Mouse (Mus musculus) liver, postnatal 0 days (tissue): ENCODE measurements around the gene Leng9. TPM values are rescaled to one million over a fixed set of nuclear protein-coding genes. Genes with fewer than 3 reads are reported as not detected.

Source experiments
- ATAC-seq: fragments of 200-750 bp; cut with Nextera tagmentation; 2 replicates; pipeline ENCODE4 v1.8.0; 2017; ENCODE audit warnings: mild to moderate bottlenecking, moderate library complexity
- DNase-seq: peaks from one replicate; pipeline ENCODE4 v3.0.0-alpha.2; 2016
- H3K27ac ChIP-seq: fragments of 300-500 bp; sonication (generic); 2 replicates; pipeline ENCODE4 v1.5.1; 2014; ENCODE audit warnings: antibody characterized with exemption, moderate library complexity, mild to moderate bottlenecking, low read depth
- H3K27me3 ChIP-seq: fragments of 300-500 bp; sonication (generic); 2 replicates; pipeline ENCODE4 v1.6.1; 2014; ENCODE audit warnings: low read length, control low read depth, mixed read lengths; ENCODE audit not compliant: insufficient read depth
- H3K36me3 ChIP-seq: fragments of 300-500 bp; sonication (generic); replicated peaks from 2 replicates; pipeline ENCODE4 v1.6.1; 2014; ENCODE audit warnings: mild to moderate bottlenecking, control low read depth, low read length, moderate library complexity, mixed read lengths; ENCODE audit not compliant: insufficient read depth
- H3K4me1 ChIP-seq: fragments of 300-500 bp; sonication (generic); 2 replicates; pipeline ENCODE4 v1.6.1; 2014; ENCODE audit warnings: antibody characterized with exemption, mild to moderate bottlenecking, control low read depth; ENCODE audit not compliant: insufficient read depth
- H3K4me2 ChIP-seq: fragments of 300-500 bp; sonication (generic); 2 replicates; pipeline ENCODE4 v1.6.1; 2014; ENCODE audit warnings: low read depth, mild to moderate bottlenecking, low read length, moderate library complexity, mixed read lengths
- H3K4me3 ChIP-seq: fragments of 300-500 bp; sonication (generic); 2 replicates; pipeline ENCODE4 v1.5.1; 2014; ENCODE audit warnings: low read depth, low read length
- H3K9ac ChIP-seq: fragments of 300-500 bp; sonication (generic); replicated peaks from 2 replicates; pipeline ENCODE4 v1.6.1; 2014; ENCODE audit warnings: mild to moderate bottlenecking, moderate library complexity
- H3K9me3 ChIP-seq: fragments of 300-500 bp; sonication (generic); 2 replicates; pipeline ENCODE4 v1.6.1; 2016; ENCODE audit warnings: mild to moderate bottlenecking, control low read depth, low read length, mixed read lengths
- CTCF ChIP-seq: sonication (generic); IDR thresholded peaks from 2 replicates; pipeline ENCODE4 v1.5.1; 2016; ENCODE audit warnings: antibody characterized with exemption, low read depth
- EP300 ChIP-seq: IDR thresholded peaks from 2 replicates; pipeline ENCODE4 v1.6.1; 2016; ENCODE audit warnings: antibody characterized with exemption, low read depth, mild to moderate bottlenecking
- WGBS: fragments of 180-500 bp; shearing (Covaris S2); extraction: QIAGEN DNeasy Blood & Tissue Kit; methylation state at CpG from one replicate; pipeline ENCODE4 v1.1.7; 2014; ENCODE audit not compliant: insufficient replicate concordance; 5-methylcytosine and 5-hydroxymethylcytosine counted together
- polyA plus RNA-seq: library from polyadenylated mRNA; unstranded; fragments of >200 nt; fragmentation: Nextera tagmentation; extraction: Ambion mirVana; gene quantifications from 2 replicates; pipeline ENCODE4 v1.2.1, GENCODE M21; 2015

Gene Leng9
- polyA plus RNA-seq, 1 experiment from 2014 or later = 2.8 TPM

DNA sequence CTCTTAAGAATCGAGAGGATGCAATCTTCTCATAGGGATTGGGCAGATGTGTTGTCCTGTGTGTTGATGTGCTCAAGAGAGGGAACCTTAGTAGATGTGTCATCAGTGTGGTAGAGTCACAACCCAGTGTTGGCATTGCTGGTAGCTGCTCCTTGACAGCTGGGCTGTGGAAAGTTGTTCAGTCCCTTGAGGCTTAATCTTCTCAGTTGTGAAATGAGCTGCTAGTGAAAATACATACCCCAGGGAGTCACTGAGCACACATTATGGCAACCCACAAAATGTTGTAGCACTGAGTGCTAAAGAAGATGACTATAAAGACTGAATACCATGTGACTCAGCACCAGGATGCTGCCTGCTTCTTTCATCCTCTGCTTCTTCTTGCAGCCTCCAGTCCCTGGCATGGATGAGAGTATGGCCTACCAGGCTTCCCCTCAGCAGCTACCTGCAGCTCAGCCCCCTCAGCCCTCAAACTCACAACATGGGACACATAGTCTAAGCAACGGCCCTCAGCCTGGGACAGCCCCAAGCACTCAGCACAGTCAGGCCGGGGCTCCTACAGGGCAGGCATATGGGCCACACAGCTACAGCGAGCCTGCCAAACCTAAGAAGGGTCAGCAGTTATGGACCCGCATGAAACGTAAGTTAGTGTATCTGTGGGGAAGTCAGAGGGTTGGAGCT is 8.4 kb downstream of the Leng9 start:
- H3K27ac ChIP-seq = no peak overlapping the region
- no peak for ATAC-seq
- H3K4me1 ChIP-seq = peaks cover 10% of the 10 kb centered on the region
- H3K9ac ChIP-seq = no peak overlapping the region
- peaks cover 90% of the 10 kb centered on the region for H3K36me3 ChIP-seq
- no peaks in the 10 kb centered on the region for H3K27me3 ChIP-seq
- no peaks in the 10 kb centered on the region for H3K9me3 ChIP-seq
- no peak for TF ChIP-seq CTCF
- no peak for TF ChIP-seq EP300
- 88% methylated on average over 6 of the region's 6 CpGs for WGBS
- H3K4me3 ChIP-seq = no peak overlapping the region
- peak; percentile 11 for DNase-seq
- H3K4me2 ChIP-seq = no peak overlapping the region

DNA sequence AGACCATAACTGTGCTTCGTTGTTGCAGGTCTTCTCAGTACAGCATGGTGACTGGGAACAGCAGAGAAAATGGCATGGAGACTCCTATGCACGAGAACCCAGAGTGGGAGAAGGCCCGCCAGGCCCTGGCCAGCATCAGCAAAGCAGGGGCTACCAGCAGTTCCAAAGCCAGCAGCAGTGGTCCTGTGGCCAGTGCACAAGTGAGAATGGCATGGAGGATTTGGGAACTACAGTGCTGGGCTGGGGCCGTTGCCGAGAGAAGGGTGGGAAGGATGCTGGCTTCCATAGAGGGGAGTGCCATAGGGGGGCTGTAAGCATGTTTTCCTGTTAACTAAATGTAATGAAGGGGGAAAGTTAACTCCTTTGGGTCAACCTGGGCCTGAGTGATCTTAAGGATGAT is 10.8 kb downstream of the Leng9 start:
- Histone ChIP-seq H3K4me3 (no peak overlapping the region), H3K27ac (no peak overlapping the region), H3K4me1 (peaks cover 13% of the 10 kb centered on the region), H3K27me3 (no peaks in the 10 kb centered on the region), H3K4me2 (no peak overlapping the region), H3K9me3 (no peaks in the 10 kb centered on the region), H3K9ac (no peak overlapping the region), H3K36me3 (peaks cover 66% of the 10 kb centered on the region)
- 92% methylated on average over 5 of the region's 5 CpGs for WGBS
- DNase-seq = peak; percentile 10
- TF ChIP-seq EP300 (no peak), CTCF (no peak)
- no peak for ATAC-seq

DNA sequence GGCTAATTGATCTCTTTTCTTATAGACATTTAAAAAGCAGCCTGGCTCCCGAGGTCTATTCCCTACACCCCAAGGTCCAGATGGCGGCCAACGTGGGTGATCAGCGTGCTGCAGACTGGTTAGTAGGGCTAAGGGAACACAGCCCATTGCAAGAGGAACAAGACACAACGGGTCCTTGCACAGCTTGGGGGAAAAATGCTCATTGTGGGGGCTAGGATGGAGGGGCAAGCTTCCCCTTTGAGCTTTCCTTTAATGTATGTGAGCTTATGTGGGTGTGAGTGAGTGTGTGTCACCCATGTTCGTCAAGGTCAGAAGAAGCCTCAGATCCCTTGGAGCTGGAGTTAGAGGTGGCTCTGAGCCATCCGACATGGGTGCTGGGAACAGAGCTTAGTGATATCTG is 11.5 kb downstream of the Leng9 start:
- Histone ChIP-seq H3K9me3 (no peaks in the 10 kb centered on the region), H3K36me3 (peaks cover 59% of the 10 kb centered on the region), H3K4me3 (no peak overlapping the region), H3K4me2 (peak overlapping the region; percentile 90; the same call in 1 of the 2 replicates), H3K27me3 (no peaks in the 10 kb centered on the region), H3K27ac (no peak overlapping the region), H3K9ac (no peak overlapping the region), H3K4me1 (peaks cover 13% of the 10 kb centered on the region)
- peak; percentile 9 for DNase-seq
- no peak for TF ChIP-seq EP300
- no peak for TF ChIP-seq CTCF
- ATAC-seq = no peak
- WGBS = 84% methylated on average over 7 of the region's 7 CpGs

DNA sequence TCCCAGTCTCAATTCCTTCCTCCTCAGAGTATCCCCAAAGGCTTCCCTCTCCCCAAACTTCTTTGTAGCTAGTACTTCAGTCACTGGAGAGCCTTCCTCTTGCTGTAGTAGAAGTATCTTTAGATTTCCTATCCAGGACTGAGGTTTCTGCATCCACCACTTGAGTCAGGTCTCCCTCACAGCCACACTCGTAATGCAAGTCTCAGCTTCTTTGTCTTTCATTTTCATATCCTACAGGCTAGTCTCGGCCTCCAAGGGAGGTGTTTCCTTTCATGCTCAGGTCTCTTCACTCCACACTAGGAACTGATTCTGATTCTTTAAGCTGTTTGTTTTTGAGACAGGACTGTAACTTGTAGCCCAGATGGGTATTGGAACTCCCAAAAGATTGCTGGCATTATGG is 12.0 kb downstream of the Leng9 start:
- no peak for TF ChIP-seq CTCF
- no peak for TF ChIP-seq EP300
- H3K27ac ChIP-seq = no peak overlapping the region
- 66% methylated on average over 2 of the region's 2 CpGs for WGBS
- H3K36me3 ChIP-seq = peaks cover 54% of the 10 kb centered on the region
- DNase-seq (peak; percentile 3), ATAC-seq (no peak)
- H3K4me1 ChIP-seq = peaks cover 13% of the 10 kb centered on the region
- H3K27me3 ChIP-seq = no peaks in the 10 kb centered on the region
- H3K9me3 ChIP-seq = no peaks in the 10 kb centered on the region
- H3K4me3 ChIP-seq = peak overlapping the region; percentile 88
- peak overlapping the region; percentile 90 for H3K4me2 ChIP-seq
- peak overlapping the region; percentile 82 for H3K9ac ChIP-seq

DNA sequence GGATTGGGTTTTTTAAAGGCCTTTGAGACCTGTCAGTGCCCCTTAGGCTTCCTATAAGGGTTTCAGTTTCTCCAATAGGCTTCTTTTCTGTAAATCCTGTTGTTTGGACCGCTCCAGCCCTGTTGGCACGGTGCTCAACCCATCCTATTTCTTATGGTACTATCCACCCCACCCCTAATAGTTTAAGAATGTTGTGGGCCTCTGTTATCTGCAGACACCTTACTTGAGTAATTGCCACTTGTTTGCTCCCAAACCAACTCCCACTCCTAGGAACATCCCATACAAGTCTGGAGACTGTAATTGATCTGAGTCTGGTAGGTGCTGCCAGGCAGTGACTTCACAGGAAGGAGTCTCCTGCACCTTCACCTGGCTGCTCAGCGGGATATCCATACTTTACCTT is 12.4 kb downstream of the Leng9 start:
- peak overlapping the region; percentile 82 for H3K9ac ChIP-seq
- no peak for ATAC-seq
- peak overlapping the region; percentile 88 for H3K4me3 ChIP-seq
- DNase-seq = no peak
- TF ChIP-seq CTCF (no peak), EP300 (no peak)
- H3K9me3 ChIP-seq = no peaks in the 10 kb centered on the region
- 46% methylated on average over 3 of the region's 3 CpGs for WGBS
- H3K36me3 ChIP-seq = peaks cover 50% of the 10 kb centered on the region
- peak overlapping the region; percentile 90 for H3K4me2 ChIP-seq
- H3K4me1 ChIP-seq = peaks cover 13% of the 10 kb centered on the region
- H3K27me3 ChIP-seq = no peaks in the 10 kb centered on the region
- peak overlapping the region; percentile 94; the same call in 1 of the 2 replicates for H3K27ac ChIP-seq

DNA sequence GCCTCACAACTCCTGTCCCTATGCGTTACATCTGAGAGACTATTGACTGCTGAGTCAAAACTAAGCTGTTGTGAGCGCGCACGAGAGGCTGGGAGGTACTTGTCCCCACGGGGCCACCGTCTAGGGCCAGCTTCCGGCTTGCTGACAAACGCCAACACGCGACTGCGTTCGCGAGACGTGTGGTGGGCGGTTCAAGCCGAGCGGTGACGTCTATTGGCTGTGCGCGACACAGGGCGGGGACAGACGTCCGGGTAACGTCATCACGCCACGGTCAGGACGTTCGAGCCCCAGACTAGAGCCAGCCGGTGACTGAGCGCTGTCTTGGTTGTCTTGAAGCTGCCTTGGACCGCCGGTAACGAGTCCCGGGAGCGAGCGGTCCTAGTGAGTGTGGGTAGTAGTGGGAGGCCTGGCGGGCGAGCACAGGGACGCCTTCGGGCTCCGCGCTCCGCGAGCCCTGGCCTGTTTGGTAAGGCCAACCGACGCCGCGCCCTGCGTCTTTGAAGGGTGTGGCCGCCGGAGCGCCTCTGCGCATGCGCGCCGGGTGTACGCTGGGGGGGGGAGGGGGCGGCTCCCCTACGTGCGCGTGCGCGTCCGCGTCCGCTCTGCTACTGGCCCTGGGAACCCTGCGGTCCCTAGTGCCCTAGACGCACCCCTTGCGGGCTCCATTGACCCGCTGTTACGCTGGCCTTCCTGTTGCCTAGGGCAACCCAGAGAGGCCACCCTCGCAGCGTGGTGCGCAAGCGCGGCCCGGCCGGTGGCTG is 13.2 kb downstream of the Leng9 start, which contains the start of gene Leng8:
Leng8 (plus strand) TSS at position 269 of the 761 bp plus-strand sequence.
- TF ChIP-seq CTCF (no peak), EP300 (peak; percentile 75)
- under 1% methylated on average over 70 of the region's 78 CpGs for WGBS
- Histone ChIP-seq H3K9ac (peak within 1 kb of the TSS; percentile 82), H3K36me3 (peaks cover 42% of the 10 kb centered on the region), H3K4me3 (peak within 1 kb of the TSS; percentile 88), H3K4me1 (peaks cover 13% of the 10 kb centered on the region), H3K4me2 (peak within 1 kb of the TSS; percentile 90), H3K27me3 (no peaks in the 10 kb centered on the region), H3K27ac (peak within 1 kb of the TSS; percentile 94), H3K9me3 (no peaks in the 10 kb centered on the region)
- peak; percentile 97 for ATAC-seq
- peak; percentile 99 for DNase-seq
